Mouse (Mus musculus): ENCODE results near the gene Tmem160. TPM values are rescaled to one million over a fixed set of nuclear protein-coding genes. Genes with fewer than 3 reads are reported as not detected.

The Tmem160 gene
- total and polyA plus RNA-seq, 3 experiments = 30.9 to 89.1 (median 48.9) TPM

DNA sequence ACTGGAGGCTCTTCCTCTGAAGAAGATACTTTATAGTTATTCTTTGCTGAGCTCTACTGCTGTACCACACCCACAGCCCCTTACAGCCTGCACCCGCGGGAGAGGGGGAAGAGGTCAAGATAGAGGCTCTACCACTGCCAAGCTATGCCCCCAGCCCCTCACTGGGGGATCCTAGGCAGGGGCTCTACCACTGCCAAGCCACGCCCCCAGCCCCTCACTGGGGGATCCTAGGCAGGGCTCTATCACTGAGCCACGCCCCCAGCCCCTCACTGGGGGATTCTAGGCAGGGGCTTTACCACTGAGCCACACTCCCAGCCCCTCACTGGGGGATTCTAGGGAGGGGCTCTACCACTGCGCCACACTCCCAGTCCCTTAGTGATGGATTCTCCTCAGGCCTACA is 3.7 kb downstream of the Tmem160 start:
- H3K9me3 ChIP-seq (replicated peaks; ENCODE audit: low read length) = no peaks in the 10 kb centered on the region
- no peaks in the 10 kb centered on the region for H3K27me3 ChIP-seq (replicated peaks)
- in situ Hi-C loops (cut with MboI; ENCODE audit: low pct_ligation_motif_present, low pct_unique_long_range_greater_than_20kb, low sequenced_read_pairs) (no loop called here), dilution Hi-C loops (cut with MboI; ENCODE audit: extremely low pct_ligation_motif_present, extremely low pct_unique_long_range_greater_than_20kb, low sequenced_read_pairs) (no loop called here)
- H3K4me1 ChIP-seq (ENCODE audit: control insufficient read depth in 1 of 2, insufficient read depth in 2 of 2) = peaks cover 11 to 14% of the 10 kb centered on the region in 2 experiments
- no peak overlapping the region for H3K9ac ChIP-seq (ENCODE audit: insufficient read depth, low read depth)
- H3K36me3 ChIP-seq (replicated peaks in 1 of 2; ENCODE audit: control insufficient read depth in 1 of 2, insufficient read depth in 1 of 2, low read length in 1 of 2) = peaks cover 15 to 52% of the 10 kb centered on the region in 2 experiments
- no peak for DNase-seq (ENCODE audit: extremely low read depth)
- H3K4me3 ChIP-seq (replicated peaks in 1 of 3; ENCODE audit: low read depth in 2 of 3, low read length in 2 of 3, poor library complexity in 1 of 3) = no peak overlapping the region
- H3K27ac ChIP-seq (ENCODE audit: insufficient read depth, low read depth) = no peak overlapping the region
- TF ChIP-seq MAZ (IDR thresholded peaks at IDR 0.05; ENCODE audit: low read depth, low read length) (no peak), IRF4 (IDR thresholded peaks at IDR 0.05; ENCODE audit: low read depth, low read length) (no peak), TCF12 (IDR thresholded peaks at IDR 0.05; ENCODE audit: low read depth, low read length) (no peak), CHD2 (IDR thresholded peaks at IDR 0.05; ENCODE audit: low read length) (no peak), RAD21 (IDR thresholded peaks at IDR 0.05; ENCODE audit: low read depth, low read length) (no peak), HCFC1 (IDR thresholded peaks at IDR 0.05; ENCODE audit: low read depth, low read length) (no peak), PAX5 (IDR thresholded peaks at IDR 0.05; ENCODE audit: low read length) (no peak)
- no peaks in the 10 kb centered on the region for H3K79me2 ChIP-seq (replicated peaks; ENCODE audit: control insufficient read depth, extremely low read depth, insufficient read depth, poor library complexity, severe bottlenecking)
- no peak overlapping the region for H3K4me2 ChIP-seq (ENCODE audit: insufficient read depth, low read depth, poor library complexity, severe bottlenecking)

DNA sequence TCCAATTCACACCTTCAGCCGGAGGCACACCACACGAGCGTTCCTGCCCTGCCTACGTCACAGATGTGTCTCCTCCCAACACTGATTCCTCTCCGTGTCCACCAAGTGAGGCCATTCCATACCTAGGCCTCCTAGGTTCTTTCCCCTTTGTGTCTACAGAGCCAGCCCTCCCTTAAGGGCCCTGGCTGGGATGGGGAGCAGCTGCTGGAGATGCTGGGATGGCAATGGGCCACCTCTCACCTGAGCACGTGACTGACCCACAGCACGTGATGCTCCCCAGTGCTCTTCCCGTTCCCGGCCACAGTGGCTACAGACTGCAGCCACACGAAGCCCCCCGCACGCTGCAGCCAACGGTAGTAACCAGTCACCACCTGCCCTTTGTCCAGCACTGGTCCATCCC is 8.0 kb downstream of the Tmem160 start:
- no peak overlapping the region for H3K27ac ChIP-seq (ENCODE audit: insufficient read depth, low read depth)
- no peaks in the 10 kb centered on the region for H3K79me2 ChIP-seq (replicated peaks; ENCODE audit: control insufficient read depth, extremely low read depth, insufficient read depth, poor library complexity, severe bottlenecking)
- no peak overlapping the region for H3K4me3 ChIP-seq (replicated peaks in 1 of 3; ENCODE audit: low read depth in 2 of 3, low read length in 2 of 3, poor library complexity in 1 of 3)
- no peak overlapping the region for H3K9ac ChIP-seq (ENCODE audit: insufficient read depth, low read depth)
- in situ Hi-C loops (cut with MboI; ENCODE audit: low pct_ligation_motif_present, low pct_unique_long_range_greater_than_20kb, low sequenced_read_pairs) = no loop called here
- TF ChIP-seq BHLHE40 (IDR thresholded peaks at IDR 0.05; ENCODE audit: low read depth, low read length) = peak; percentile 46; the same call in 1 of the 2 replicates
- no peak for TF ChIP-seq POLR2A (IDR thresholded peaks at IDR 0.05; ENCODE audit: low read depth, low read length)
- dilution Hi-C loops (cut with MboI; ENCODE audit: extremely low pct_ligation_motif_present, extremely low pct_unique_long_range_greater_than_20kb, low sequenced_read_pairs) = no loop called here
- peaks cover 8 to 36% of the 10 kb centered on the region in 2 experiments for H3K36me3 ChIP-seq (replicated peaks in 1 of 2; ENCODE audit: control insufficient read depth in 1 of 2, insufficient read depth in 1 of 2, low read length in 1 of 2)
- peaks cover 3% of the 10 kb centered on the region for H3K27me3 ChIP-seq (replicated peaks)
- DNase-seq (ENCODE audit: extremely low read depth) = no peak
- no peaks in the 10 kb centered on the region for H3K9me3 ChIP-seq (replicated peaks; ENCODE audit: low read length)
- no peak overlapping the region for H3K4me2 ChIP-seq (ENCODE audit: insufficient read depth, low read depth, poor library complexity, severe bottlenecking)
- peaks cover 5 to 6% of the 10 kb centered on the region in 2 experiments; a peak in 3 of 4 replicates for H3K4me1 ChIP-seq (ENCODE audit: control insufficient read depth in 1 of 2, insufficient read depth in 2 of 2)

DNA sequence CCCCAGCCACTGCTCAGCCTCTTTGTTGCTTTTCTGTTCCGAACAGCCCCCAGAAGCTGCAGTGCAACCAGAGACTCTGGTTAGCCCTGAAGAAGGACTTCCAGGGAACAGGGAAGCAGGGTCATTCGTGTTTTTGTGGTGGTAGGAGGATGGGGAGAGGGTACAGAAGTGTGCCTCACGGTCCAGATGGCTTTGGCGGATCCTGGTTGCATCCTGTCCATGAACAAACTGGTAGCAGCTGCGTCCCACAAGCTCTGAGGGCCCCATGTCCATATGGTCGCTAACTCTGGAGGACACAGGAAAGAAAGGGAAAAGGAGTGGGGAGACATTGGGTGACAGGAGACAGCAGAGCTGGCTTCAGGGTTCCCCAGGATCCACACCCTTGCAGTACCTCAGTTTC is 8.6 kb downstream of the Tmem160 start:
- dilution Hi-C loops (cut with MboI; ENCODE audit: extremely low pct_ligation_motif_present, extremely low pct_unique_long_range_greater_than_20kb, low sequenced_read_pairs) = no loop called here
- Histone ChIP-seq H3K9ac (ENCODE audit: insufficient read depth, low read depth) (no peak overlapping the region), H3K9me3 (replicated peaks; ENCODE audit: low read length) (no peaks in the 10 kb centered on the region), H3K79me2 (replicated peaks; ENCODE audit: control insufficient read depth, extremely low read depth, insufficient read depth, poor library complexity, severe bottlenecking) (no peaks in the 10 kb centered on the region), H3K27me3 (replicated peaks) (peaks cover 3% of the 10 kb centered on the region), H3K27ac (ENCODE audit: insufficient read depth, low read depth) (no peak overlapping the region), H3K4me1 (ENCODE audit: control insufficient read depth in 1 of 2, insufficient read depth in 2 of 2) (peaks cover 5 to 6% of the 10 kb centered on the region in 2 experiments; a peak in 3 of 4 replicates), H3K36me3 (replicated peaks in 1 of 2; ENCODE audit: control insufficient read depth in 1 of 2, insufficient read depth in 1 of 2, low read length in 1 of 2) (peaks cover 2 to 30% of the 10 kb centered on the region in 2 experiments), H3K4me3 (replicated peaks in 1 of 3; ENCODE audit: low read depth in 2 of 3, low read length in 2 of 3, poor library complexity in 1 of 3) (no peak overlapping the region), H3K4me2 (ENCODE audit: insufficient read depth, low read depth, poor library complexity, severe bottlenecking) (no peak overlapping the region)
- in situ Hi-C loops (cut with MboI; ENCODE audit: low pct_ligation_motif_present, low pct_unique_long_range_greater_than_20kb, low sequenced_read_pairs) = no loop called here
- no peak for TF ChIP-seq ZMIZ1 (IDR thresholded peaks at IDR 0.05; ENCODE audit: low read depth, low read length)
- no peak for DNase-seq (ENCODE audit: extremely low read depth)

All from CH12.LX (cell line).